Mouse (Mus musculus): Measurements from ENCODE around the gene Rpl4.
"Not testable (repeated sequence)": the region's sequence is repeated elsewhere in the genome, so short reads cannot be mapped to it uniquely, and the experiment has no call there.

The Rpl4 gene

GRCm38 (mm10) chr9:64172816-64173665 is at the start of gene Rpl4, which contains the start of gene Zwilch:
Gene Rpl4 (plus strand): TSS chr9:64173375.
Gene Zwilch (minus strand): TSS chr9:64173104.
- DNase-seq (ENCODE audit: low read depth): peak; percentile 58

GRCm38 (mm10) chr9:64124846-64125245 is 48.3 kb upstream of the Rpl4 start:
- not testable (repeated sequence) for DNase-seq (ENCODE audit: low read depth)

- no peak for DNase-seq (ENCODE audit: low read depth)
Observed at GRCm38 (mm10) chr9:64125307-64125706, 47.9 kb upstream of the Rpl4 start.

DNA sequence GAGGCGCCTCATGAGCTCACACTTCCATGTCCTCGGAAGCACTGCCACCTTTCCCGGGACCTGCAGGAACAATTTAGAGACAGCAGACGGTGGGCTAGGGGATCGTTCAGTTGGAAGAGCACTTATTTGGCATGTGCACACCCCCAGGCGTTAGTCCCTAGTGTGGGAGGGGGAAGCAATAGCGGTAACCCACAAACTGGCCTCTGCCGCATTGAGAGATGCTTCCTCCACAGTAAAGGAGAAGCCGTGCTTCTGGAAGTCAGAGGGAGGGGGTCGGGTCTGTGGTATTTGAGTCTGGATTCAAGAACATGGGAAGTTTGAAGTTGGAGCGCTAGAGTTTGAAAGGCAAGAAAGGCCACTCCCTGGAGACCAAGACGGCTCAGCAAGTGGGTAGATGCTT is 47.1 kb upstream of the Rpl4 start:
- DNase-seq (ENCODE audit: low read depth): no peak

- DNase-seq (ENCODE audit: low read depth): no peak
Observed at GRCm38 (mm10) chr9:64131623-64132022, 41.6 kb upstream of the Rpl4 start.

DNA sequence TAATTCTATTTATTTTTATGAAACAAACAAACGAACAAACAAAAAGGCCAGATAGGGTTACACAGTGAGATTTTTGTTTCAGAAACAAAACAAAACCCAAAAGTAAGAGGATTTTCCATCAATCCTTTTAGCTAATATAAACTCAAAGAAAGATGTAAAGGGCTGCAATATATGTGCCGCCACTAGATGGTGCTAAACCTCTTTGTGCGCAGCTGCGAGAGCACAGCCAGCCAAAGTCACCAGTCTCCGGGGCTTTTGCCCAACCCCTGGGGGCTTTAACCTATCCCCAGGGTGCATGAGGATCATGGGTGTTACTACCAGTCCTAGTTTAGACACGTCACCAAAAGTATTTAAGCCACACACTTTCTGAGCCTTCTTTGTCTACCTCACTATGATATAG is 34.3 kb upstream of the Rpl4 start:
- not testable (repeated sequence) for DNase-seq (ENCODE audit: low read depth)

- DNase-seq (ENCODE audit: low read depth): no peak
Observed at GRCm38 (mm10) chr9:64139879-64140278, 33.3 kb upstream of the Rpl4 start.

DNA sequence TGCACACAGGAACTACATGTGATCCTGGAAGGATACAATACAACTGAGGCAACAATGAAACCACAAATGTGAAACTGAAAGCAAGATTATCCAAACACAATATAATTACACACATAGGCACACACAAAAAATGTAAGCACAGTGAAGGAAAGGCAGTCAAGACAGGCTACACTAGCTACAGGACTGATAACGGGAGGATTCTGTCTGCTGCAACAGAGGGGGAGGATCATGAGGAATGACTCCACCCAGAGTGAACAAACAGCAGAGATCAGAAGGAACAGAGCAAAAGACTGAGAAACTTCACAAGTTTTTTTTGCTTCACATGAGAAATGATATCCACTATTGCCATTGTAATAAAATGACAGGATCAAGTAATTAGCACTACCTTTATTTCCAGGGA is 16.5 kb upstream of the Rpl4 start:
- DNase-seq (ENCODE audit: low read depth): no peak

- no peak for DNase-seq (ENCODE audit: low read depth)
Observed at GRCm38 (mm10) chr9:64160471-64160870, 12.7 kb upstream of the Rpl4 start.

DNA sequence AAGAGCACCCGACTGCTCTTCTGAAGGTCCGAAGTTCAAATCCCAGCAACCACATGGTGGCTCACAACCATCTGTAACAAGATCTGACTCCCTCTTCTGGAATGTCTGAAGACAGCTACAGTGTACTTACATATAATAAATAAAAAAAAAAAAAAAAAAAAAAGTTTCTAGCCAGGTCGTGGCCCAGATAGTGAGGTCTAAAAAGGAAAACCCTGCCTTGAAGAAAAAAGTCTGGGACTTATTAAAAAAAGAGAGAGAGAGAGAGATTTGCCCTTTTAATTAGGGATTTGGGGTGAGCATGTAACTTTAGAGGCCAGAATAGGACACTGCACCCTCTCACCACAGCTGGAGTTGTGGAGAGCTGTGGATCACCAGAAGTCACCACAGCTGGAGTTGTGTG is 3.2 kb upstream of the Rpl4 start:
- not testable (repeated sequence) for DNase-seq (ENCODE audit: low read depth)

GRCm38 (mm10) chr9:64172145-64172815 is 895 bp upstream of the Rpl4 start:
- DNase-seq (ENCODE audit: low read depth): no peak

DNA sequence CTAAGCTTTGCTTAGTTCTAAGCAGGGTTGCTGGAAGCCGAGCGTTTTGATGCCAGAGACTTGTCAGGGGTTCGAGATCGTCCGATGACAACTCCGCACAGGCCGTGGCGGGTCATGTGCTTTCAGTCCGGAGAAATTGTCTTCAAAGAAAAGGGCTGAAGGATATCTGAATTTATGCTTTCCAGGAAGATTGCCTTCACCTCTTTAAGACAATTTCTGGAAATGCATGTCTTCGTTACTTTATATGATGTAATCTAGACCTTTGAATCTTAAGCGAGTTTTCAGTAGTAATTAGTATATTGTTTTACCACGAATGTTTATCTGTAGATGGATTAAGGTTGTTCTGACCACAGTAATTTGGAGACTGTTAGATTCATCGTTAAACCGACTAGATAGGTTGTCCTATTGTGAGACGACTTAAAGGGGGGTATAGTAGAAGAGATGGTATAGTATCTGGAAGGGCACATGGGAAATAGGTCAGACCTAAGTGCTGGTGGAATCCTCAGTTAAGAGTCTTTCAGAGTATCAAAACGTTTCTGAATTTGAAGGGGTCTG is 568 bp downstream of the Rpl4 start:
- no peak for DNase-seq (ENCODE audit: low read depth)

- DNase-seq (ENCODE audit: low read depth): no peak
Observed at GRCm38 (mm10) chr9:64174341-64174740, 1.2 kb downstream of the Rpl4 start.

- no peak for DNase-seq (ENCODE audit: low read depth)
Observed at GRCm38 (mm10) chr9:64174766-64175165, 1.6 kb downstream of the Rpl4 start.

- DNase-seq (ENCODE audit: low read depth): no peak
Observed at GRCm38 (mm10) chr9:64175378-64175777, 2.2 kb downstream of the Rpl4 start.

DNA sequence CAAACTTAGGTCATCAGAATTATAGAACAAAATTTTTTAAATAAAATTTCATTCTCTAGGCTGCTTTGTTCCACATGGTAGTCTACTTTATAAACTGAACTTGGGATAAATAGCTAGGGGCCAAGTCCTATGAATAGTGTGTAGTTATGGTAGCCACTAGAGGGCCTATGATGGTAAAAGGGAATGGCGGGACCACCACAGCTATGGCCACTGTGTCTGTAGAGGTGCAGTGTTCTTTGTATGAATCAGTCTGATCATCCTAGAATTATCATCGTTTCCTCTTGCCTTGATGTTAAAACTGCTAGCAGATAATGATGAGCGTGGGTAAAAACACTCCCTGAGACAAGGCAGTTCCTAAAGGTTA is 5.4 kb downstream of the Rpl4 start:
- DNase-seq (ENCODE audit: low read depth): peak; percentile 12

DNA sequence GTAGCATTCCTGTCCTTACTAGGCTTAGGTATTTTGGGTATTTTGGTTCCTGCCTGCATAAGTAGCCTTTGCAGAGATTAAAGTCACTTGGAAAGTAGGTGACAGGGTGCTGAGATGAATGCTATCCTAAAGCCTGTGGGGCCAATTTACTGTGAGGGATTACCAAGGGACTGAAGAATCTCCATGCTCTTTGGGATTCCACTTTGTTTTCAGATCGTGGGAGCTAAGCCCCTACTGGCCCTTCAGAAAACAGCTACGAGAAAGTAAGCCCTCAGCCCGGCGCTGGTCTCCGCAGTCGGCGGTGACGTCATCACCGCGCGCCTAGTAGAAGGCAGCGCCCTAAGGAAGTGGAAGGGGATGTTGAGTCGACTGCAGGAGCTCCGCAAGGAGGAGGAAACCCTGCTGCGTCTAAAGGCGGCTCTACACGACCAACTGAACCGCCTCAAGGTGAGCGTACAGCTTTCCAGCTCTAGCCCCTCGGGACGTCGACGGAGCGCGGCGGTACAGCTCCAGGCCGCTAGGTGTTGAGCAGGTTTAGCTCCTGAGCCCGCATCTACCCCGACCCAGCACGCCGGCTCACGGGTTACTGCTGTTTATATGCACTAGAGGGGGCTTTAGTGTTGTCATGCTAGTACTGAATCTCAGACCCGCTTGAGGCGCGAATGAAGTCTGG is 5.9 kb downstream of the Rpl4 start, which contains the start of gene Snapc5:
Gene Snapc5 (plus strand): TSS at position 301 of the 673 bp plus-strand sequence.
- peak; percentile 81 for DNase-seq (ENCODE audit: low read depth)

GRCm38 (mm10) chr9:64183295-64183694 is 10.1 kb downstream of the Rpl4 start:
- not testable (repeated sequence) for DNase-seq (ENCODE audit: low read depth)

GRCm38 (mm10) chr9:64184166-64184840 is 11.1 kb downstream of the Rpl4 start:
- DNase-seq (ENCODE audit: low read depth): no peak

DNA sequence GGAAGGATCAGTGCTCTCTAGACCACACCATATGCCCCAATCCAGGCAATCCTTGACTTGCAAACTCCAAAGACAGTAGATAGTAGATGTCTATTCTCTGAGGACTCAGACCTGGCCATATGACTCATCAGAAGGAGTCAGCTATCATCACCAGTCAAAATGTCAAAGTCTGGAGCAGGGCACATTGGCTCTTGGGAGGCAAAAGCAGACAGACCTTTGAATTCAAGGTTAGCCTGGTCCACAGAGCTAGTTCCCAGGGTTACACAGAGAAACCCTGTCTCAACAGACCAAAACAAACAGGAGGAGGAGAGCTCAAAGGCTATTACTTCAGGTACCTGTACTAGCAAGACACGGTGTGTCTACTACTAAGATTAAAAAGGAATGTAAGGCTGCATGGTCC is 20.7 kb downstream of the Rpl4 start:
- no peak for DNase-seq (ENCODE audit: low read depth)

DNA sequence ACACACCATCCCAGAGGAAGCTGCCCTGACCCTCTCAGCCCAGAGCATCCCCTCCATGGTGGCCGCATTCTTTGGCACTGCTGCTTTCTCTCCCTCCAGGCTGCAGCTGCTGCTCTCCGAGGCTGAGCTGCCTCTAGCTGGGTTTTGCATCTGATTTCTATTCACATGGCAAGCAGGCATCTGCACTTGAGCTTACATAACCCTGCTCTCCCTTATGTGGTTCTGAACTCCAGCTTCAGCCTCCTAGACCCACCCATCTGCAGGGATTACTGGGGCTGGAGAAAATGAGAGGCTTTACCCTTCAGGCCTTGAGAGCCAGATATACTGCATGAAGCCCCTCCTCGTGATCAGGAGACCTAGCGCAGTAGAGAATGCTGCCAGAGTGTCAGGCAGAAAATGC is 22.4 kb downstream of the Rpl4 start:
- DNase-seq (ENCODE audit: low read depth): no peak

GRCm38 (mm10) chr9:64197524-64197923 is 24.3 kb downstream of the Rpl4 start:
- no peak for DNase-seq (ENCODE audit: low read depth)
